Mouse (Mus musculus) CD4-positive, CD25-positive, alpha-beta regulatory T cell, adult 4 months (primary cell): ENCODE measurements around the gene Bcl2a1b. TPM values are rescaled to one million over a fixed set of nuclear protein-coding genes. Genes with fewer than 3 reads are reported as not detected.
A peak's percentile ranks its signal among the peaks of the same experiment; 100 is the strongest.
"Not testable (repeated sequence)": the region's sequence is repeated elsewhere in the genome, so short reads cannot be mapped to it uniquely, and the experiment has no call there.

Experiments
- ATAC-seq: one replicate; pipeline ENCODE4 v1.8.0; 2017
- polyA plus RNA-seq, 2 experiments: library from polyadenylated mRNA; unstranded; fragments of 100-300 nt; shearing (Covaris generic); gene quantifications; one replicate each; pipeline ENCODE4 v1.2.1; 2017

Bcl2a1b gene
- polyA plus RNA-seq = 100 to 1,000 TPM; 217 to 227 TPM

DNA sequence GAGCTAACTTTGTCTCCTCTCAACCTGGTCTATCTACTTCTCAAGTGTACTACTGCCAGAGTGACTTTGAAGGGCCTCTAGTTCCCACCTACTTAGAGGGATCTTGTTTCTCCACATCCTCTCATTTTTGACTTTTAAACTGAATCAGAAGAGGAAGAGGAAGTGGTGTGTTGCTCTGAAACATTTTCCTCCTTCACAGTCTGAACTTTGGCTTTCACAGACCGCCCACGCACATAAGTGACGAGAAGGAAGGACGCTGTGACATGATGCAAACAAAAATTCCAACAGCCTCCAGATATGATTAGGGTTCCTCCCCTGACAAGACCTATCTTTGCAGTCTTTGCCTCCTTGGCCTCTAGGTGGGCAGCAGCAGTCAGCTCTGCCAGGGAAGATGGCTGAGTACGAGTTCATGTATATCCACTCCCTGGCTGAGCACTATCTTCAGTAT is at the start of gene Bcl2a1b, which contains the start of gene Gm29094:
Gene Bcl2a1b, plus strand, starts transcription at position 241 of the 448 bp plus-strand sequence.
Gene Gm29094, plus strand, starts transcription at position 411 of the 448 bp plus-strand sequence.
- ATAC-seq = peak; percentile 79

DNA sequence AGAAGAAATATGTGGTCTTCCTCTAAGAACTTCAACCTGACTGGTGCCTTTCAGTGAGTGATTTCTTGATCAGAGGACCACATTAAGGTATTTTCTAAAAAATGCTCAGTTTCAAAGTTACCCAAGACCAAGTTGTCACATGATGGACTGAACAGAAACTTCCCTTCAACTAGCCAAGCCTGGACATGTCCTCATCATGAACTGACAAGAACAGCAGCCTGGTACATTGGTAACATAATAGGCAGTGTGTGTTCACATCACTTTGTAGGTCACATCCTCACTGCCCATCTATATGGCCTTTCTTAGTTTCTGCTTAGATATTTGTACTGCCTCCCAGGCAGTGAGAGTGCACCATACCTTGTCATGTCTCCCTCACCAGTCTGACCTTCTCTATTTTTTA is 26.5 kb upstream of the Bcl2a1b start:
- ATAC-seq = not testable (repeated sequence)

DNA sequence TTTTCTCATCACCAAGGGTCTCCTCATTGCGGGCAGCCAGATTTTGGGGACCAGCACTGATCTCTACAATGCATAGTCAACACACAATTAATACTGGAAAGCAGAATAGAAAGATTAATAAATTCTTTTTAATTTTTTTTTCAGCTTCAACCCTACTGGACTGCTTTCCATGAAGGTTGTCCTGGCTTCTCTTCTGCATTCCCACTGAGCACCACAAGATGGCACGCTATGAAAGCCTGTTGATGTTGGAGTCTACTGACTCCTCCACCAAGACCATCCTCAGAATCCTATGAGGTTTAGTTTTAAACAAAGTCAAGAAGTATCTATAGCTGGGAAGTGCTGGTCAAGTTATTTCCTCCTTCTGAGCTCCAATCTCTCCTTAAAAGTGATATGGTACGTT is 20.2 kb upstream of the Bcl2a1b start:
- ATAC-seq = peak; percentile 91

DNA sequence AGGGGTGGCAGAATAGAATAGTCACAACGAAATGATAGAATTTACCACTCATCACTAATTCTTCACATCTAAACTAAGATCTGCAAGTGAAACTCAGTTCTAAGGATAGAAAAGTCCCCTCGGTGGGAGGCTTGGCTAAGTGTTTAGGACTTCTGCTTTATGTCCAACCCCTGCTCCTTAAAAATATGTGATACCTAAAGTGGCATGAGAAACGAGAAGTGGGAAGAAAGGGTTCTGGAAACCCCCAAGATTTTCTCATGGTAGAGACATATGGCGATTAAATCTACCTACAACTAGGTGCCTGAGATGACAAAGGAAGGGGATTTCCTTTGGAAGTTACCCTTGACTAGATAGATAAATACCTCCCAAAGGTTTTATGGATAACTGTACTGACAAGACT is 19.5 kb upstream of the Bcl2a1b start:
- peak; percentile 56 for ATAC-seq

DNA sequence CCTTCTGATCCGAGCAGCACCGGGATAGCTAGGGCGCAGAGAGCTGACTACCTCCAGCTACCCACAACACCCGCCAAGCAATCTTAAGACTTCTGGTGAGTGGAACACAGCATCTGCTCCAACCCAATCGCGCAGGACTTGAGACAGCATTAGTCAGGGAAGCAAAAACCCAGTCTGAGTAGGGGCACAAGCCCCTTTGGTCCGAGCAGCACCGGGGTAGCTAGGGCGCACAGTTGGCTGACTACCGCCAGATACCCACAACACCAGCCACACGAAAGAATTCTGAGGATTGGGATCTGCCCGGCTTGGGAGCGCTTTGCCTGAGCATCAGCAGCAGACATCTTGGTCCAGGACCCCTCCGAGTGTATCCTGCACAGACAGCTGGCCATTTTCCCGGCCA is 12.0 kb upstream of the Bcl2a1b start:
- not testable (repeated sequence) for ATAC-seq

DNA sequence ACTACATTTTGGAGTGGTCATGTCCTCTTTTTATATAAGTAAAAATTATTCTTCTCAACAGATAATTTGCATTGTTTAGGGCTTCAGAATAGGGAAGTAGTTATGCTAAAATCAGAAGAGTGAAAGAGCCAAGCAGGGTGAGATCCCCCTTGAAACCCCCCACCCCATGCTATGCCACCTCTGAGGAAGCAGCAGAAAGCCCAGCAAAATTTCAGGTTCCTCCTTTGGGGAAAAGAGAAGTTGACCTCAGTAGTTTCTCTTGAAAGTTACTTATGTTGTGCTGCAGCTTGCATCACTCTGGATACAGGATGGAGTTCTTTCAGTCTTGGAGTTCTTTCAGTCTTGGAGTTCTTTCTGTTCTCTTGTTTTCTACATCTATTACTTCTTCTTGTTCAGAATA is 3.5 kb upstream of the Bcl2a1b start:
- ATAC-seq = not testable (repeated sequence)

DNA sequence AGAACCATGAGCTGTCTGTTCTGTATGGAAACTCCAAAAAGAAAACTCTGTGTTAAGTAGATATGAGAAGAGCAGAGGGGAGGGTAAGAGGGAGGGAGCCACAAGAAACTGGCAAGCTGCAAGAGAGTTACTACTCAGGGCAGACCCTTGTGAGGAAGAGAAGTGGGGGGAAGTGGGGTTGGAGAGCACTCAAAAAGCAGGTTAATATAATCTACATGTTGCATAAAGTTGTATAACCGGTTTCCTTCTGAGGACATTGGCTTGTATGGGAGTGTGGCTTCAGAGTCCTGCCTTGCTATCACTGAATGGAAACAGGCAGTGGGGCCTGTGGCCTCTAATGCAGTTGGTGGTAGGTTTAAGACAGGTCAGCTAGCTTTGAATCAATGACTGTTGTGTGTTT is 1.5 kb upstream of the Bcl2a1b start:
- not testable (repeated sequence) for ATAC-seq

DNA sequence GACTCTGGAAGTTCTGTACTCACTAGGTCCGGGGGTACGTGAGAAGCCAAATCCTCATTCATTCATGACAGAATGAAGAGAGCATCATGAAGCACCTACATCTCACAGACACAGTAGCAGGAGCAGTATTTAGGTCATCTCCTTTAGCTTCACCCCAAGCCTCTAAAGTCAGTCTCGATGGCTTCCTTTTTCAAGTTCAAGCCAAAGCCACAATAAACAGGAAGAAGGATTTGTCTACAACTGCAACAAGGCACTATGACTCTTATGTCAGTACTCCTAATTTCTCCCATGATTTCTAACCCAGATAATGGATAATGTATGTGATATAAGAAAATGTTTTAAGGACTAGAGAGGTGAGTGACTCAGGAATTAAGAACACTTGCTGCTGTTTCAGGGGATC is 660 bp upstream of the Bcl2a1b start:
- peak; percentile 15 for ATAC-seq

DNA sequence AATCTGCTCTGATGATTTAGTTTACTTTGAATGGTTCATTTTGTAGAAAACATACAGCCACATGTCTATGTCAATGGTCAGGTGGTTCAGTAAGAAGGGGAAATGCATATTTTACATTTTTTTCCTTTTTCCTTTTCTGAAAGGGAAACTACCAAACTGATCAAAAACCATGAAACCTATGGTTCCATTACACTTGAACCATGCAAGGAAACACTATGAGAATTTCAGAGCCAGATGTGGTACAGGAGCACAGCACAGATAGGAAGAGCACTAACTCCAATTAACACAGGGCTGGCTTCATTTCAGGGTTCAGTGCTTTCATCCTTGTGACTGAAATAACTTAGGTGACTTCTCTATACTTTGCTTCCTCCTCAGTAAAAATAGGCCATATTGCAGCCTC is 3.2 kb downstream of the Bcl2a1b start:
- peak; percentile 8 for ATAC-seq

DNA sequence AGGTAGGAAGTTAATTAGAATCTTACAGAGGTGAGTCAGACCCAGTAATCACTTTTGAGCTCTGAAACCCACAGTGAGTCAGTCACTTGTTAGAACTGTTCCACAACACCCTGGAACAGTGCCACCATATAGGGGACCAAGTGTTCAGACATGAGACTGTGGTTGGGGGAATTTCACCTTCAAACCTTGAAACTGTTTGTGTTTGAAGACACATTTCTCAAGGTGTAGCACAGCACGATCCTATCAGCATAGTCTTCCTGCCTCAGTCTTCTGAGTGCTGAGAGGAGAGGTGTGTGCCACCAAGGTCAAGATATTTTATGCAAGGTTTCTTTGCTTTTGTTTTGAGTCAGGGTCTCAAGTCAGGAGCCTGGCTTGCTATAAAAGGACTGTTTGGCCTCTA is 9.9 kb downstream of the Bcl2a1b start:
- ATAC-seq = peak; percentile 51

DNA sequence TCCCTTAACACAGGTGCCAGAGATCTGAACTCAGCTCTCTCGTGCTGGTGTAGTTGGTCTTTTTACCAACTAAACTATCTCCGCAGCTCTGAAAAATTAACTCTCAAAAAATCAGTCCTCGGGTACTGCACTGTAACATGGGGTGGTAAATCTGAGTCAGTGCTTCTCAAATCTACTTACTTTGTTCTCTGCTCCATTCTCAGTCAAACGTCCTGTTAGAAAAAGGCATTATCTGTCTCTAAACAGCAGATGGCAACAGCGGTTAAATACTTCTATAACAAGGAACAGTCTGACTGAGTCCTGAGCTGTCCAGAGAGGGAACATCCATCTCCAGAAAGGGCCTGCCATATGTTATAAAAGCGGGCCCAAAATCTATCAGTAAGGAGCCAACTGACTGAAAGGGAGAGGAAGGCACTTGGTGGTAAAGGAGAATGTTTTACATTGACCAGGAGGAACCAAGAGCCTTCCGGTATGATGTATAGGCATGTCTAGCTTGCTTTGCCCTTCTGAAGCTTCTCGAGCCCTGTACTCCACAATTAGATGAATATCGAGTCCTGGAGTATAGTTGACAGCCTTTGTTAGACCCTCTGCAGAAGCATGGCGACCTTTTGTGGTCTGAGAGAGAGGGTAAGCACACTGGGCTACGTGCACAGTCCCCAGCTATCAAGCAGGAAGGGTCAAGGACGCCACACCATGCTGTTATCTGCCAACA is 11.5 kb downstream of the Bcl2a1b start, which contains the start of gene Mthfs:
Gene Mthfs, plus strand, starts transcription at position 324 of the 712 bp plus-strand sequence.
- ATAC-seq = peak; percentile 45

DNA sequence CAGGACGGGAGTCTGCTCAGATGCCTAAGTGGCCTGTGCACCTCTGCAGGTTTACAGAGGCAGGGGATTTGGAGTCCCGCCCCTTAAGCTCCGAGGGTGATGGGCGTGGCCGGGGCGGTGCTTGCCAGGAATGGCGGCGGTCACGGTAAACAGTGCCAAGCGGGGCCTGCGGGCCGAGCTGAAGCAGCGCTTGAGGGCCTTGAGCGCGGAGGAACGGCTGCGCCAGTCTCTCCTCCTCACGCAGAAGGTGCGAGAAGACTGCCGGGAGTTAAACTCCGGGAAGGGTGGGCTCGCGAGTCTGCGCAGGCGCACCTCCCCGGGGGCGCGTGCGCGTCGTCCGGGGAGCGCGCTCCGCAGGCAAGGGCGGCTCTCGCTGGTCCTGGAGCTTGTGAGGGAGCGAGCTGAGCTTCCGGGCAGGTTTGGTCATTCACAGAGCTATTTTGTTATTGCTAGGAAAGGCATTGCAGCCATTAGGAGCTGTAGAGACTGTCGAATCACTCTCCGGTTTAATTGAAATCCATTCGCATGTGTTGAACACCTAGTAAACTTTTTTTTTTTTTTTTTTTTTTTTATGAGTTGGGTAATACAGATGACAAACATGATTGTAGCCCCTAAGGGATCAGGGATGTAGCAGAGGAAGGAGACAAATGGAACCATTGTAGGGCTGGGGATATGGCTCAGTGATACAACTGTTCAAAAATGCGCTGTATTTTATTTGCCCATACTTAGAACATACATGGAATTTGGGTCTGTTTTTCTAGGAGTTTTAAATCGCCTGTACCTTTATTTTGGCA is 12.3 kb downstream of the Bcl2a1b start:
- peak; percentile 79 for ATAC-seq

DNA sequence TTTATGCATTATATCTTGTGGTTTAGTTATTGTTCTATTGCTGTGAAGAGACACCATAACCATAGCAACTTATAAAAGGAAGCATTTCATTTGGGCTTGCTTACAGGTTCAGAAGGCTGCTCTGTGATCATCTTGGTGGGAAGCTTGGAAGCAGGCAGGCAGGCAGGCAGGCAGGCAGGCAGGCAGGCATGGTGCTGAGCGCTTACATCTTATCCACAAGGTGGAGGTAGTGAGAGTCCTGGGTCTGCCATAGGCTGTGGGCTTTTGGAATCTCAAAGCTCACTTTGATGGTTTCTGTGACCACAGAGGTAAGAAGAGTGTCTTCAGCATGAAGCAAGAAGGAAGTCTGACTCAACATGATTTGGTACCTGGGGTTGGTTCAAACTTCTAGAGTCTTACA is 13.4 kb downstream of the Bcl2a1b start:
- peak; percentile 57 for ATAC-seq

DNA sequence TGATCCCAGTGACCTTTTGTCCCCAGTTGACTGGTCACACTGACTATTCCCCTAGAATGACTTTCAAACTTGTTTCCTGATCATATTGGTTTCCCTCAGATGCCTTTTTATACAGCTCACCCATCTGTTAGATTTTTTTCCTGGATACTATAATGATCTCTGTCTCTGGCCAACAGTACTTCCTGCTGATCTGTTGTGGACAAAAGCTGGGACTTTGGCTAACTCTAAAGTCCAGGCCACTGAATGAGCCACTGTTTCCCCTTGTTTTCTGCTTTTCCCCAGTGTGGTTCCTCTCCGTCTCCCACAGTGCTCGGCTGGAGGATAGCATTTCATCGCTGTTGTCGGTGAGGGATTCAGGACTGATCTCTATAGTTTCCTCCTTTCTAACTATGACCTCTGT is 19.2 kb downstream of the Bcl2a1b start:
- ATAC-seq = not testable (repeated sequence)

DNA sequence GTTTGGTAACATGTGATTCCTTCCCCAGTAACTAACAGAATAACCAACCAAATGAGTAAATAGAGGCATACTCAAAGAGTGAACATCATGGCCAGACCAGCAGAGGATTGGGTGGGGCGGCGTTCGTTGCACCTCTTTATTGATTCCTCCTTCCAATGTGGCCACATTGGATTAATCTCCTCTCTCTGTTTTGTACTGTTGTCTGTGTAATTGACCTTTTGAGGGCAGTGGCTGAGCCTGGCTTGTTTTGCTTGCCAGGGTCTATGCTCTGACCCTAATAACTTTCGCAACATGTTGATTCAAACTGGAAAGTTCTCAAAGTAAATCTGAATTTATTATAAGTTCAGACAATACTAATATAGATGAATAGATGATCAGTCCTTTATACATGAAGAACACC is 20.7 kb downstream of the Bcl2a1b start:
- not testable (repeated sequence) for ATAC-seq

DNA sequence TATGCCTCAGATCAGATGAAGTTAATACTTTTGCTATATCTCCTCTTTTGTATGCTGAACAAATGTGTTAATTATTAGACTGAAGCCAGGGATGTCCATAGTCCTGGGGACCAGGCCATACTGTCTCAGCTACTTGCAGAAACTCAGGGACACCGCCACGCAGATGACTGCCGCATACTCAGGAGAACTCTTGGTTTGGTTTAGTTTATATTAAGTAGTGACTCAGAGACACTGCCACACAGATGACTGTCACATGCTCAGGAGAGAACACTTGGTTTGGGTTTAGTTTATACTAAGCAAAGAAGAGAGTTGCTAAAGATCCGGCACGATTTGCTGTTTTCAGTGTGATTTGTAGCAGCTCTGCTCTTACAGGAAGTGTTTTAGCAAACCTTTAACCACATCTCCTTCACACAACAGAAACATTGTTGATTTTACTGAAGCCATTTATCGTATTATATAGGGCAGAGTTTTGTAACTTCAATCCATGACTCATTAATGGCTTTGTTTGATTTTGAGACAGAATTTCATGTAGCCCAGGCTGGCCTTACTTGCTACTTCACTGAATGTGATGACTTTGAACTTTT is 21.8 kb downstream of the Bcl2a1b start:
- ATAC-seq = peak; percentile 80

DNA sequence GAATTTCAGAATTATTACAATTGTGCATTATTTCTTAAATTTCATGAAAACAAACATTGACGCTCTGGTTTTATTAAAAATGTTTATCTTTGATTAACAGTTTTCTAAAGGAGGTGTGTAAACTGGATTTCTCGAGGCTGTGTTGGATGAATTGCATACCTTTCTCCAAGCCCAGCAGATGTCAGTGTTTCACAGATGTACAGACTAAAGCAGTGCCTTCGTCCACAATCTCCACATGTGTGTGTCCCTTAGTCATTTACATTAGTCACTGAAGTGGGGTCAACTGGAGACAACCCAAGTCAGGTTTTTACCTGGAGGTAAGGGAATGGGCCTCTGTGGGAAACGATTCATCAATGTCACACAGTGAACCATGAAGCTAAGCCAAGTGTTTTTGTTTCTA is 27.1 kb downstream of the Bcl2a1b start:
- no peak for ATAC-seq

DNA sequence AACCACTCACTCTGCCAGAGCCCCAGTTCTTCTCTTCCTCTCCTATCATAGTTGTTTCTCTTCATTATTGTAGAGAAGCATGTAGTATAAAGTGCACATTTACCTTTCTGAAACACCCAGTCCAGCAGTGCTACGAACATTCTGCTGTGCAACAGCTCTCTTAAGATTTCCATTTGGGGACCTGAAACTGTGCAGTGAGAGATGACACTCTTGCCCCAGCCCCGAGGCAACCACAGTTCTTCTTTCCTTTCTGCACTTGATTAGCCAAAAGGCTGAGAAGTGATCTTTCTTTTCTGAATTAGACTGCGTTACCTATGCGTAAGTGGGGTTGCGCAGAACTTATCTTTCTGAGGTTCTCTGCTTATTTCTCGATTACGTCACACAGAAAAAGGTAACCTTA is 29.1 kb downstream of the Bcl2a1b start:
- ATAC-seq = no peak

DNA sequence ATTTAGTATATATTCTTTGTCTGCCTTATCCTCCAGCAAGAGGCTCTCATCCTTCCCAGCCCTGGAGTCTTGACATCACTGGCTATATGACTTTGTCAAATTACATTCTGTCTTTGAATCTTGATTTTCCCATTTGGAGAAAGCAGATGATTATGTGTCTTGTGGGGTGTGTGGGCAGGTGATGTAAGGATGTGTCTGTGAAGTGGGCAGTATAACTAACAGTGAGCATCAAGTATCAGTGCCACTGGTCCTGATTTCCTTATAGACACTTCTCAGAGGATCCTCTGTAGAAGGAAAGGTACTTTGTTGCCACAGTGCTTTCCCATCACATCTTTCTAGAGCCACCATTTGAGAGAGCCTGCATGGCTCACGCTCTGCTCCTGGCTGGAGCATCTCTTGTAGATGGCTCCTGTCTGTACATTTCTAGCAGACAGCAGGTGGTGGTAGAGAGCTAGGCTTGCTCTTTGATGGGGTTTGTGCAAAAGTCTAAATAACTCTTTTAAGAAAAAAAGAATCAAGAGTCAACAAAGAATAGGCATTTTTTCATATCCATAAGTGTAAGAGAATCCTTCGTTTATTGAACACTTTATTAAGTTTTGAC is 32.0 kb downstream of the Bcl2a1b start:
- peak; percentile 62 for ATAC-seq

DNA sequence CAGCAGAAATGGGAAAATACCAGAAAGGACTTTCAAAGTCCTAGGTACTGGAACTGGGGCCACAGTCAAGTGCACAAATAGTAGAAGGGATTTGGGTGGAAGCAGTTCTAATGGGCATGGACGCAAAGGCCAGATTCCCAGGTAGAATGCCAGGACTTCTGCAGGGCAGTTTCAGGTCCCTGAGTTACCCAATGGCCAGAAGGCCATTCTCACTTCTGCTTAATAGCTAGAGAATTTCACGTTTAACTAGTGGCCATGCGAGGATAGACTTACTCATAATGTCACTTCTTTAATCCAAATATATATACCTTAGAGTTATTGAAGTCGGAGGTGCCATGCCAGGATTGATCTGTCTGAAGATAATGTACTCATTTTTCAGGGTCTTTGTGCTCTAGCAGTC is 38.1 kb downstream of the Bcl2a1b start:
- not testable (repeated sequence) for ATAC-seq

DNA sequence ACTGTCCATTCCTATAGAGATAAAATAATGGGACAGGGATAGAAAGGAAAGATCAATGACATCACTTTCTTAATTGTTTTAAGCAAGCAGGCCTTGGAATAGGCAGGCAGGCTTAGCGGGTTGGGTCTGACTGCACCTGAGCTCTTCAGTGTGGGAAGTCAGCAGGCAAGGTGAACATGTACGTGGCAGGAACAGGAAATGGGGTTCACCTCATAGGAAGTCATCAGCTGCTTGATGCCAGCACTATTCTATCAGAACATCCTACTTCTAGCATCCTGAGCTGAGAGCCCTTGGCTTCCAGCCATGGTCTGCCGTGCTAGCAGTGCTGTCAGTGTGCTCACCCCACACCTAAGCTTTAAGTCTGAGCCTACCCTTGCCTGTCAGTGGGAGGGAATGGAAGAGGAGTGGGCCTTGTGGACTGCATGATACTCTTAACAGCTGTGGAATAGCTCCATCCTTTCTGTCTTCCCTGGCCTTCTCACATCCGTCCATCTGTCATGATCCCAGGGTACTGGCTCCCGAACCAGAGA is 40.0 kb downstream of the Bcl2a1b start:
- peak; percentile 82 for ATAC-seq

DNA sequence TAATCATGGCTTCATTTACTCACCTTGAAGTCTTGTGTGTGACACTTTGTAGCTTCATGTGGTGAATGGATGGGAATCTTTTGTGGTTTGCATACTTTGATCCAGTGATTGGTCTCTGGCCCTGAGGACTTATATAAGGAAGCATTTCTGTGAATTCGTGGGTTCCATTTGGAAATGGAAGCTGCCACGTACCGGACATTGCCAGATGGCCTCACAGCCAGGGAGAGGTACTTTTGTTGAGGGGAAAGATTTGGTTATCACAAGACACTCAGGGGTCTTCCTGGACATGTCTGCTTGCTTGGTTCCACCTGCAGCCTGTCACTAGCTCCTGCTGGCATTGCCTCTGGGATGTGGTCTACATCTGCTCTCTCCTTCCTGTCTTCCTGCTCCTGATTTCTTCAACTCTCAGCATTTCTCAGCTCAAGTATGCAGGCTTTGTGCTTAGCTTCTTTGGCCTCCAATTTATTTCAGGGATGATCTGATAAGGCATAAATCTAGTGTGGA is 41.6 kb downstream of the Bcl2a1b start:
- not testable (repeated sequence) for ATAC-seq
